Mouse (Mus musculus): Measurements from ENCODE around the gene Ern2. TPM values are rescaled to one million over a fixed set of nuclear protein-coding genes. Genes with fewer than 3 reads are reported as not detected.

Gene Ern2
- polyA plus RNA-seq, 1 experiment from 2014 or later: 0.08 TPM

GRCm38 (mm10) chr7:122206121-122206520 lies 20.1 kb upstream of the Ern2 start:
- no peaks in the 10 kb centered on the region for H3K9me3 ChIP-seq (ENCODE audit: control insufficient read depth, low read length)
- H3K9ac ChIP-seq (ENCODE audit: low read length): no peak overlapping the region
- H3K4me2 ChIP-seq (ENCODE audit: low read depth): no peak overlapping the region
- DNase-seq (ENCODE audit: low spot score): no peak
- H3K27ac ChIP-seq (ENCODE audit: low read depth, low read length): no peak overlapping the region
- H3K36me3 ChIP-seq (ENCODE audit: control insufficient read depth, insufficient read depth, low read length): no peaks in the 10 kb centered on the region
- no peak for ATAC-seq (ENCODE audit: insufficient read depth, low FRiP score, low TSS enrichment)
- no peaks in the 10 kb centered on the region for H3K27me3 ChIP-seq (ENCODE audit: control insufficient read depth, insufficient read depth, low read length)
- H3K4me1 ChIP-seq (ENCODE audit: control insufficient read depth, insufficient read depth, low read length): no peaks in the 10 kb centered on the region
- 81% methylated on average over 2 of the region's 2 CpGs for whole genome bisulfite sequencing
- no peak overlapping the region for H3K4me3 ChIP-seq (ENCODE audit: low read depth, low read length)

DNA sequence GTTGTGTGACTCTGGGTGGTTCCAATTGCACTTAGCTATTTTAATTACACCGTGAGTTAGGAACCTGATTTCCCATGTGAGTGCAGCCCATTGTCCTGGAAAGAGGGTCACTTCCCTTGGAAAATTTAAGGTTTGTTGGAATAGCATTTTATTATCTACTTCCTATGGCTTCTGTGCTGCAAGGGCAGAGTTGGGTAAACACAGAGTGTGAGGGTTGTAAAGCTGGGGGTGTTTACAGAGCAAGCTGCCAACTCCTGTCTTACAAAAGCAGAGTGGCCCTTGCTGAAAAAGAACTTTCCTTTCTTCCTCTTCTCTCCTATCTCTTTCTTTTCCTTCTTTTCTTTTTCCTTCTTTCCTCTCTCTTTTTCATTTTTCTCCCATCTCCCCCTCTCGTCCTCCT lies 17.9 kb upstream of the Ern2 start:
- ATAC-seq (ENCODE audit: insufficient read depth, low FRiP score, low TSS enrichment) (no peak), DNase-seq (ENCODE audit: low spot score) (no peak)
- Histone ChIP-seq H3K9ac (ENCODE audit: low read length) (no peak overlapping the region), H3K27ac (ENCODE audit: low read depth, low read length) (no peak overlapping the region), H3K4me2 (ENCODE audit: low read depth) (no peak overlapping the region), H3K9me3 (ENCODE audit: control insufficient read depth, low read length) (no peaks in the 10 kb centered on the region), H3K27me3 (ENCODE audit: control insufficient read depth, insufficient read depth, low read length) (no peaks in the 10 kb centered on the region), H3K36me3 (ENCODE audit: control insufficient read depth, insufficient read depth, low read length) (no peaks in the 10 kb centered on the region), H3K4me1 (ENCODE audit: control insufficient read depth, insufficient read depth, low read length) (no peaks in the 10 kb centered on the region), H3K4me3 (ENCODE audit: low read depth, low read length) (no peak overlapping the region)
- 34% methylated on average over 2 of the region's 2 CpGs for WGBS

GRCm38 (mm10) chr7:122199296-122199695 lies 13.3 kb upstream of the Ern2 start:
- WGBS: 34% methylated on average over 5 of the region's 5 CpGs
- Histone ChIP-seq H3K9me3 (ENCODE audit: control insufficient read depth, low read length) (no peaks in the 10 kb centered on the region), H3K4me3 (ENCODE audit: low read depth, low read length) (no peak overlapping the region), H3K27ac (ENCODE audit: low read depth, low read length) (no peak overlapping the region), H3K27me3 (ENCODE audit: control insufficient read depth, insufficient read depth, low read length) (no peaks in the 10 kb centered on the region), H3K36me3 (ENCODE audit: control insufficient read depth, insufficient read depth, low read length) (no peaks in the 10 kb centered on the region), H3K9ac (ENCODE audit: low read length) (no peak overlapping the region), H3K4me1 (ENCODE audit: control insufficient read depth, insufficient read depth, low read length) (no peaks in the 10 kb centered on the region), H3K4me2 (ENCODE audit: low read depth) (no peak overlapping the region)
- DNase-seq (ENCODE audit: low spot score): no peak
- no peak for ATAC-seq (ENCODE audit: insufficient read depth, low FRiP score, low TSS enrichment)

DNA sequence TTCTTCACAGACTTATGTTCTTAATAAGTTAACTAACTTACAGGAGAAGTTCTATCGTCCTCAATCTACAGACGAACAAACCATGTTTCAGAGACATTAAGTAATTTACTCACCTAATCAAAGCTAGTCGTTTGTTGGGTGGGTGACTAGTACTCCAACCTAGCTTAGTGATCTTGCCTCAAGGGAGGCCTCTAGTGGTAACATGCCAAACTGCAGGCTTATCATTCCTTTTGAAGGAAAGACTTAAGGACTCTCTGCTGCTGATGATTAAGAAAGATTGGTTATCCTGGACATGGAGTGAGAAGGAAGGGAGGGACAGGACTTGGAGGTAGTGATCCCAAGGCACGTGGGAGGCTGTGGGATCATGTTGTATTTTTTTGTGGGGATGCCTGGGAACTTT lies 11.3 kb upstream of the Ern2 start:
- no peaks in the 10 kb centered on the region for H3K9me3 ChIP-seq (ENCODE audit: control insufficient read depth, low read length)
- ATAC-seq (ENCODE audit: insufficient read depth, low FRiP score, low TSS enrichment) (no peak), DNase-seq (ENCODE audit: low spot score) (peak; percentile 43)
- no peaks in the 10 kb centered on the region for H3K27me3 ChIP-seq (ENCODE audit: control insufficient read depth, insufficient read depth, low read length)
- WGBS: 35% methylated on average over 4 of the region's 4 CpGs
- H3K27ac ChIP-seq (ENCODE audit: low read depth, low read length): no peak overlapping the region
- no peaks in the 10 kb centered on the region for H3K36me3 ChIP-seq (ENCODE audit: control insufficient read depth, insufficient read depth, low read length)
- no peaks in the 10 kb centered on the region for H3K4me1 ChIP-seq (ENCODE audit: control insufficient read depth, insufficient read depth, low read length)
- no peak overlapping the region for H3K4me2 ChIP-seq (ENCODE audit: low read depth)
- no peak overlapping the region for H3K4me3 ChIP-seq (ENCODE audit: low read depth, low read length)
- H3K9ac ChIP-seq (ENCODE audit: low read length): no peak overlapping the region

GRCm38 (mm10) chr7:122196771-122197170 lies 10.8 kb upstream of the Ern2 start:
- H3K36me3 ChIP-seq (ENCODE audit: control insufficient read depth, insufficient read depth, low read length): no peaks in the 10 kb centered on the region
- H3K27ac ChIP-seq (ENCODE audit: low read depth, low read length): no peak overlapping the region
- WGBS: 87% methylated on average over 9 of the region's 9 CpGs
- no peaks in the 10 kb centered on the region for H3K4me1 ChIP-seq (ENCODE audit: control insufficient read depth, insufficient read depth, low read length)
- no peak overlapping the region for H3K4me3 ChIP-seq (ENCODE audit: low read depth, low read length)
- no peaks in the 10 kb centered on the region for H3K27me3 ChIP-seq (ENCODE audit: control insufficient read depth, insufficient read depth, low read length)
- H3K9me3 ChIP-seq (ENCODE audit: control insufficient read depth, low read length): no peaks in the 10 kb centered on the region
- no peak overlapping the region for H3K4me2 ChIP-seq (ENCODE audit: low read depth)
- no peak for DNase-seq (ENCODE audit: low spot score)
- H3K9ac ChIP-seq (ENCODE audit: low read length): no peak overlapping the region
- no peak for ATAC-seq (ENCODE audit: insufficient read depth, low FRiP score, low TSS enrichment)

GRCm38 (mm10) chr7:122193919-122194318 lies 7.9 kb upstream of the Ern2 start:
- Histone ChIP-seq H3K4me2 (ENCODE audit: low read depth) (no peak overlapping the region), H3K4me3 (ENCODE audit: low read depth, low read length) (no peak overlapping the region), H3K9ac (ENCODE audit: low read length) (no peak overlapping the region), H3K9me3 (ENCODE audit: control insufficient read depth, low read length) (no peaks in the 10 kb centered on the region), H3K36me3 (ENCODE audit: control insufficient read depth, insufficient read depth, low read length) (no peaks in the 10 kb centered on the region), H3K4me1 (ENCODE audit: control insufficient read depth, insufficient read depth, low read length) (no peaks in the 10 kb centered on the region), H3K27me3 (ENCODE audit: control insufficient read depth, insufficient read depth, low read length) (no peaks in the 10 kb centered on the region), H3K27ac (ENCODE audit: low read depth, low read length) (no peak overlapping the region)
- DNase-seq (ENCODE audit: low spot score) (no peak), ATAC-seq (ENCODE audit: insufficient read depth, low FRiP score, low TSS enrichment) (no peak)

DNA sequence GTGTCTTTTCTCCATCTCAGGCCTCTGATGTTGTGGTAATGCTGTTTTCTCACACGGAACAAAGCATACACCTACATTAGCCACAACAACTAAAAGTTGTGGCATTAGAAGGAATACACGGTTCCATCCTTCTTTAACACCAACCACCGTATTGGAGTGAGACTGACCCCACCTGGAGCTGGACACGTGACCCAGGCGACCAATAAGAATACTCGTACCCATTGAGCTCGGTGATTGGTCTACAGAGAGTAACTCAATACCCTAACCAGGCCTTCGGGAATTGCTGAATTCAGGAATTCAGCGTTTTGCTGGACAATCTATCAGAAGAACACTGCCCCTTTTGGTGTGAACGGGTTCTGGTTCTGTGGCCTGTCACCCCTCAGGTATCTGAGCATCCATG lies 5.1 kb upstream of the Ern2 start:
- 61% methylated on average over 10 of the region's 10 CpGs for WGBS
- Histone ChIP-seq H3K27ac (ENCODE audit: low read depth, low read length) (no peak overlapping the region), H3K9me3 (ENCODE audit: control insufficient read depth, low read length) (no peaks in the 10 kb centered on the region)

GRCm38 (mm10) chr7:122189484-122189883 lies 3.5 kb upstream of the Ern2 start:
- H3K9me3 ChIP-seq (ENCODE audit: control insufficient read depth, low read length): no peaks in the 10 kb centered on the region
- no peak overlapping the region for H3K9ac ChIP-seq (ENCODE audit: low read length)
- no peaks in the 10 kb centered on the region for H3K36me3 ChIP-seq (ENCODE audit: control insufficient read depth, insufficient read depth, low read length)
- H3K4me2 ChIP-seq (ENCODE audit: low read depth): no peak overlapping the region
- DNase-seq (ENCODE audit: low spot score) (peak; percentile 71), ATAC-seq (ENCODE audit: insufficient read depth, low FRiP score, low TSS enrichment) (no peak)
- no peaks in the 10 kb centered on the region for H3K4me1 ChIP-seq (ENCODE audit: control insufficient read depth, insufficient read depth, low read length)
- no peaks in the 10 kb centered on the region for H3K27me3 ChIP-seq (ENCODE audit: control insufficient read depth, insufficient read depth, low read length)
- no peak overlapping the region for H3K27ac ChIP-seq (ENCODE audit: low read depth, low read length)
- no peak overlapping the region for H3K4me3 ChIP-seq (ENCODE audit: low read depth, low read length)
- 31% methylated on average over 7 of the region's 7 CpGs for WGBS

More for the DNA sequence above, 5.1 kb upstream of the Ern2 start:
- Histone ChIP-seq H3K36me3 (ENCODE audit: control insufficient read depth, insufficient read depth, low read length) (no peaks in the 10 kb centered on the region), H3K4me3 (ENCODE audit: low read depth, low read length) (no peak overlapping the region), H3K27me3 (ENCODE audit: control insufficient read depth, insufficient read depth, low read length) (no peaks in the 10 kb centered on the region), H3K4me1 (ENCODE audit: control insufficient read depth, insufficient read depth, low read length) (no peaks in the 10 kb centered on the region), H3K4me2 (ENCODE audit: low read depth) (no peak overlapping the region), H3K9ac (ENCODE audit: low read length) (no peak overlapping the region)
- DNase-seq (ENCODE audit: low spot score) (no peak), ATAC-seq (ENCODE audit: insufficient read depth, low FRiP score, low TSS enrichment) (no peak)

DNA sequence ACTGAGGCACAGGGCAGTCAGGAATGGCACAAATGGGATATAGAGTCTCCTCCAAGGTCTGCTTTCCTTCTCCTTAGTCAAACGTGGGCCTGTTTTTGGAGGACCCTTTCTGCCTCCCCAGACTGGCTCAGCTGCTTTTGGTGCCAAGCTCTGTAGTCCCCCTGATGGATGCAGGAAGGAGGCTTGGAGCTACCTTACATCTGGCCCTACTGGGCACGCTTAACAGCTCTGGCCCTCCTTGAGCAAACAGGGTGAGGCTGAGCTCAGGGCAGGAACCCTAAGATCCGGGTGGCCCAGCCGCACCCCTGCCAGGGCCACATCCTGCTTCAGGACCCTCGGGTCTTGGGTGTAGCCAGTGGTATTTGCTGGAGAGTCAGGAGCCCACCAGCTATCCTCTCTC lies 1.4 kb downstream of the Ern2 start:
- WGBS: 81% methylated on average over 5 of the region's 5 CpGs
- Histone ChIP-seq H3K27me3 (ENCODE audit: control insufficient read depth, insufficient read depth, low read length) (no peaks in the 10 kb centered on the region), H3K36me3 (ENCODE audit: control insufficient read depth, insufficient read depth, low read length) (no peaks in the 10 kb centered on the region), H3K4me2 (ENCODE audit: low read depth) (no peak overlapping the region), H3K27ac (ENCODE audit: low read depth, low read length) (no peak overlapping the region), H3K9me3 (ENCODE audit: control insufficient read depth, low read length) (no peaks in the 10 kb centered on the region), H3K9ac (ENCODE audit: low read length) (no peak overlapping the region), H3K4me1 (ENCODE audit: control insufficient read depth, insufficient read depth, low read length) (no peaks in the 10 kb centered on the region), H3K4me3 (ENCODE audit: low read depth, low read length) (no peak overlapping the region)
- DNase-seq (ENCODE audit: low spot score): no peak
- ATAC-seq (ENCODE audit: insufficient read depth, low FRiP score, low TSS enrichment): no peak
